Mouse (Mus musculus) splenic B cell, adult 2 months (primary cell): ENCODE data around the gene Olfr521.
"Not testable (repeated sequence)": the region's sequence is repeated elsewhere in the genome, so short reads cannot be mapped to it uniquely, and the experiment has no call there.

Experiments used
- DNase-seq: peaks from one replicate; pipeline ENCODE4 v3.0.0-alpha.2; 2011; ENCODE audit warnings: low read depth, low spot score
- H3K27me3 ChIP-seq: 2 replicates; pipeline ENCODE4 v1.6.1; 2012; ENCODE audit warnings: mild to moderate bottlenecking, low read length, moderate library complexity, mixed read lengths; ENCODE audit not compliant: control insufficient read depth, poor library complexity, insufficient read depth, severe bottlenecking
- H3K36me3 ChIP-seq: 2 replicates; pipeline ENCODE4 v1.6.1; 2012; ENCODE audit warnings: mild to moderate bottlenecking, low read length, moderate library complexity, mixed read lengths; ENCODE audit not compliant: control insufficient read depth, poor library complexity, insufficient read depth, severe bottlenecking

The Olfr521 gene

GRCm38 (mm10) chr7:99763207-99763606, at the start of gene Olfr521:
TSS of gene Olfr521 (plus strand) at chr7:99763507.
- no peaks in the 10 kb centered on the region for H3K27me3 ChIP-seq
- H3K36me3 ChIP-seq, result no peaks in the 10 kb centered on the region
- no peak for DNase-seq

GRCm38 (mm10) chr7:99716536-99716935, 46.8 kb upstream of the Olfr521 start:
- no peaks in the 10 kb centered on the region for H3K36me3 ChIP-seq
- H3K27me3 ChIP-seq, result 0 out of 2 replicates have a peak, but pooled peaks cover 2% of the 10 kb centered on the region
- DNase-seq, result no peak

GRCm38 (mm10) chr7:99729973-99730372, 33.3 kb upstream of the Olfr521 start, which contains the start of gene Olfr520:
TSS of gene Olfr520 (plus strand) at chr7:99730273.
- no peak for DNase-seq
- Histone ChIP-seq H3K36me3 (no peaks in the 10 kb centered on the region), H3K27me3 (no peaks in the 10 kb centered on the region)

- H3K36me3 ChIP-seq, result no peaks in the 10 kb centered on the region
- no peaks in the 10 kb centered on the region for H3K27me3 ChIP-seq
- no peak for DNase-seq
Observed at GRCm38 (mm10) chr7:99734612-99735011, 28.7 kb upstream of the Olfr521 start.

- DNase-seq, H3K27me3 ChIP-seq, H3K36me3 ChIP-seq: not testable (repeated sequence)
Observed at GRCm38 (mm10) chr7:99735491-99735890, 27.8 kb upstream of the Olfr521 start.

GRCm38 (mm10) chr7:99739276-99739675, 24.0 kb upstream of the Olfr521 start:
- Histone ChIP-seq H3K27me3 (no peaks in the 10 kb centered on the region), H3K36me3 (no peaks in the 10 kb centered on the region)
- DNase-seq, result no peak

GRCm38 (mm10) chr7:99781385-99781784, 18.1 kb downstream of the Olfr521 start:
- no peaks in the 10 kb centered on the region for H3K27me3 ChIP-seq
- no peaks in the 10 kb centered on the region for H3K36me3 ChIP-seq
- DNase-seq, result peak; percentile 34

- Histone ChIP-seq H3K27me3 (no peaks in the 10 kb centered on the region), H3K36me3 (no peaks in the 10 kb centered on the region)
- peak; percentile 43 for DNase-seq
Observed at GRCm38 (mm10) chr7:99781916-99782315, 18.6 kb downstream of the Olfr521 start.

- no peak for DNase-seq
- H3K36me3 ChIP-seq, result no peaks in the 10 kb centered on the region; the same call in 1 of the 2 replicates
- no peaks in the 10 kb centered on the region for H3K27me3 ChIP-seq
Observed at GRCm38 (mm10) chr7:99783421-99783820, 20.1 kb downstream of the Olfr521 start.

- DNase-seq, result no peak
- no peaks in the 10 kb centered on the region for H3K27me3 ChIP-seq
- H3K36me3 ChIP-seq, result no peaks in the 10 kb centered on the region; the same call in 1 of the 2 replicates
Observed at GRCm38 (mm10) chr7:99785553-99785952, 22.2 kb downstream of the Olfr521 start.

GRCm38 (mm10) chr7:99786774-99787173, 23.5 kb downstream of the Olfr521 start:
- H3K27me3 ChIP-seq, result no peaks in the 10 kb centered on the region
- no peaks in the 10 kb centered on the region; the same call in 1 of the 2 replicates for H3K36me3 ChIP-seq
- DNase-seq, result no peak

- no peak for DNase-seq
- Histone ChIP-seq H3K27me3 (no peaks in the 10 kb centered on the region), H3K36me3 (no peaks in the 10 kb centered on the region; the same call in 1 of the 2 replicates)
Observed at GRCm38 (mm10) chr7:99787935-99788334, 24.6 kb downstream of the Olfr521 start.

- H3K27me3 ChIP-seq, result no peaks in the 10 kb centered on the region
- no peak for DNase-seq
- H3K36me3 ChIP-seq, result no peaks in the 10 kb centered on the region; the same call in 1 of the 2 replicates
Observed at GRCm38 (mm10) chr7:99788563-99788962, 25.3 kb downstream of the Olfr521 start.

GRCm38 (mm10) chr7:99790816-99791215, 27.5 kb downstream of the Olfr521 start:
- DNase-seq, result no peak
- Histone ChIP-seq H3K36me3 (no peaks in the 10 kb centered on the region; the same call in 1 of the 2 replicates), H3K27me3 (no peaks in the 10 kb centered on the region)

GRCm38 (mm10) chr7:99794096-99794495, 30.8 kb downstream of the Olfr521 start:
- DNase-seq, result peak; percentile 53
- Histone ChIP-seq H3K27me3 (no peaks in the 10 kb centered on the region), H3K36me3 (no peaks in the 10 kb centered on the region)
